Mouse (Mus musculus): Measurements from ENCODE around the gene Tomm70a.
"Not testable (repeated sequence)": the region's sequence is repeated elsewhere in the genome, so short reads cannot be mapped to it uniquely, and the experiment has no call there.

Gene Tomm70a

DNA sequence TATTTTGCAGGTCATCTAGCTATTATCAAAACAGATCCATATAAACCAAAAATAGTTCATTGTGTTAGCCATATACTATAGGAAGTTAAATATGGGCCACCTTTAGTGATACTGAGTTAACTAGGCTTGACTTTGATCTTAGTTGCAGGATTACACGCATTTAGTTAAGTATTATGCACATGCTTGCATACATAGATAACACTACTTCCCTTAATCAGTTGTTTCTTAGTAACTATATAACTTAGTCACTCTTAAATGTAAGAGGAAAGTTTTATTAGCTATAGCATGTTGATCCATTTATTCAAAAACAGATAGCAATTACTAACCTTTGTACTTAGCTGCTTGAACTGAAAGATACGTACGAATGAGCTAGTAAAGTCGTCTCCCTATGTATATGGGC lies 29.9 kb downstream of the Tomm70a start:
- no peak for DNase-seq

DNA sequence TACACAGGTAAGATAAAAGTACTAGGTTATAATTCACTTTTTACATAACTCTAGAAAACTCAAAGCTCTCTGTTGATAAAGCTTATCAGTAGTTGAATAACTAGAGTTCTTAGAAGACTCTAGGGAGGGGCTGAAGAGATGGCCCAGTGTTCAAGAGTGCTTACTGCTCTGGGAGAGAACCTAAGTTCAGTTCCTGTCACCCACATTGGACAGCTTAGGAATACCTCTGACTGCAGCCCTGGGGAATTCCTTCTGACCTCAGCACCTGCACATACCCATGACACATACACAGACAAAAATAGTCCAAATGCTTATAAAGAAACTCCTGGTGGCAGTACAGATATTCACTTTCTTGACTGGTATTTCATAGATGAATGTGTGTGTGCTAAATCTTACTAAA lies 34.4 kb downstream of the Tomm70a start:
- DNase-seq, result no peak

DNA sequence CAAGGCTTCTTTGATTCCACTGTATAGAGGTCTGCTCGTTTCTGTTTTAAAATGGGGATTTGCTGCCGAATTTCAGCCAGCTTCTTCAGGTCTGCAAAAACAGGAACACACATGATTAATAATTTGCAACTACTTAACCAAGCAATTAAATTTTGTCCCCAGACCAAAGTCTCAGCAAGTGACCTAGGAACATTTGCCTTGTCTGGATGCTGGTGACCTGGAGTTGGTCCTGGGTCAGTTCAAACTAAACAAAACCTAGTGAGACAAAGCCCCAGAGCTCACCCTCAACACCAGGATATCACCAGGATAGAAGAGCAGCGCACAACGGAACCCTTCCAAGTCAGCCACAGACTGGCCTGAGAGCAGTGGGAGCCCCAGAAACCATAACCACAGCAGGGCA lies 35.6 kb downstream of the Tomm70a start:
- no peak for DNase-seq

DNA sequence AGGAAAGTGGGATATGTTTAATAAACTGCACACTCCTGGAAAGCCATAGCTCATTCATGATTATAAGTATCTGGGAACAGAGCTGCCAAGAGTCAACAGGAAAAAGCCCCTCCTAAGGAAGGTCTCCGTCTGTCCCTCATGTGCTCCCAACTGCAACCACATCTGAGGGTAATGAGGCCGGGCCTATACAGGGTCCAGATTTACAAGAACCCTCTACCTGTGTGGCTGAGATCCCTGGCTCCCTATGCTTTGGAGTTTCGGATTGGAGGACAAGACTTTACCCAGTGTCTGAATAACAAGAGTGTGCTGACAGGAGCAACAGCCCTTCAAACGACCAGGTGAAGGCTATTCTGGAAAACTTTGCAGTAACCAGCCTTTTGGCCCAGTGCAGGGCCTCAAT lies 36.2 kb downstream of the Tomm70a start:
- DNase-seq, result no peak

DNA sequence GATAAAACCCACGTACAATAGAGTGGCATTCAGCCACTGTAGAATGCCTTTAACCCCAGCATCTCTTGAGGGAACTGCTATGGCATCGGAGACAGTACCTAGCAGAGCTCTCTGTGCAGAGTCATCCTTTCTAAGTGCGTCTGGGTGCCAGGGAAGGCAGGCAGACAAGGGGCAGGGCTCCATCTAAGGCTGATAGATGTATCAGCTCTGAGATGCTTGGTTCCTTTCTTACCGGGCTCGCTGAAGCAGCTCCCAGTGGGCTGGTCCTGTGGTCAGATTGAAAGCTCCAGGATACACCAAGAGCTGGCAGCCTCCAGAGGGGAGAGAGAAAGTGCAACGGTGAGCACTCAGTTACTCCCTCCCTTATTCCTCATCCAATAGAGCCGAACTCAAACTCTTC lies 38.3 kb downstream of the Tomm70a start:
- DNase-seq, result no peak

DNA sequence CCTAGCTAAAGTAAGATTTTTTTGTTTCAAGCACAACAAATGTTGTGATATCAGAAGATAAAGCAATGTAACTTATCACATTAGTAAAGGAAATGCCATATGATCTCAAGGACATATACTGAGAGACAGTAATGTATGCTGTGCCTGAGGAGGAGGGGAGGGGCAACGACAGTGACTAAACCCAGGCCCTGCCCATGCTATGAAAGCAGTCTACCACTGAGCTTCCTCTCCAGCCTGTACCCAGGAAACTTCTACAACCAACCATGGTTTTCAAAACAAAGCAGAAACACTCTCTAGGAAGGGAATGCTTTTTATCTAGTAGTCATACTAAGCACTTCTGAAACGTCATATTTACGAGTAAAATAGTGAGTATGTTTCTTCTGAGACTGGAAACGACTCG lies 41.3 kb downstream of the Tomm70a start:
- DNase-seq, result no peak

DNA sequence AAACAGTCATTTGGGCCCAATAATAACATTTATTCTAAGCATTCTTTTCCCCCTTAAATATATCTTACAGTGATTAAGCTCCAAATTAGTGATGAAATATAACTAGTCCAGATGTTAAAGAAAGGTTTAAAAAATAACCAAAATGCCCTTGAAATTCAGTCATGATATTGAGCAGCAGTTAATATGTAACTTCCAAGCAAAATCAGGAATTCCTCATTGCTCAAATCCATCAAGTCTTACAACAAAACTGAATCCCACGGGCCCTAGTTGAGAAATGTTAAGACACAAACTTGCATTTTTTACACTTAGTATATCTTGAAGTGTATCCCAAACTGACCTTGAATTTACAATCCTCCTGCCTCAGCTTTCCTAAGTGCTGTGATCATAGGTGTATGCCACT lies 42.2 kb downstream of the Tomm70a start:
- DNase-seq, result no peak

DNA sequence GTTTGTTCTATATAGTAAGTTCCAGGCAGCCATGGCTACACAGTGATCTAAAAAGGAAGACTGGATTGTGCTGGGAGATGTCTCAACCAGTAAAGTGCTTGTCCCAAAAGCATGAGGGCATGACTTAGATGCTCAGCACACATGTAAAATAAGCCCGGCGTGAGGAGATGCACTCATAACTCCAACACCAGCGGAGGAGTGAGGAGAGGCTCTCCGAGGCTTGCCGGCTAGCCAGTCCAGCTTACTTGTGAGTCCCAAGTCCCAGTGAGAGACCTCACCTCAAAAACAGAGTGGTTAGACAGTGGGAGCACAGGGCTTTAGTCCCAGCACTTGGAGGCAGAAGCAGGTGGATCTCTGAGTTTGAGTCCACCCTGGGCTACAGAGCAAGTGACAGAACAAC lies 43.7 kb downstream of the Tomm70a start:
- DNase-seq, result no peak

DNA sequence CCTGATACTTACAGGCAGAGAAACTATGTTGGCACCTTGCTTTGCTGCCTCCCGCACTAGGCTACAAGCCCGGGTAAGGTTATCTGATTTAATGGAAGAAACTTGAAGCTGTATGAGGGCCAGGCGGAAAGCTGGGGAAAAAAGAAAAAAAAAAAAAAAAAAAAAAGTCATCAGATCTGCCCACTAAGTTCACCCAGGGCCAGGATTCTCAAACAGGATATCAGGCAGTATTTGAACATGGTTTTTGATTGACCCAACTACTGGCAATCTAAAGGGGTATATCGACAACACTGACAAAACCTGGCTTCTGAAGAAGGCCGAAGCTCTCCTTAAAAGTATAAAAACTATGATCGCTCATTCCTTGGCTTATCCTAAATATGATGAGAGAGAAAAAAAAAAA lies 44.6 kb downstream of the Tomm70a start:
- no peak for DNase-seq

DNA sequence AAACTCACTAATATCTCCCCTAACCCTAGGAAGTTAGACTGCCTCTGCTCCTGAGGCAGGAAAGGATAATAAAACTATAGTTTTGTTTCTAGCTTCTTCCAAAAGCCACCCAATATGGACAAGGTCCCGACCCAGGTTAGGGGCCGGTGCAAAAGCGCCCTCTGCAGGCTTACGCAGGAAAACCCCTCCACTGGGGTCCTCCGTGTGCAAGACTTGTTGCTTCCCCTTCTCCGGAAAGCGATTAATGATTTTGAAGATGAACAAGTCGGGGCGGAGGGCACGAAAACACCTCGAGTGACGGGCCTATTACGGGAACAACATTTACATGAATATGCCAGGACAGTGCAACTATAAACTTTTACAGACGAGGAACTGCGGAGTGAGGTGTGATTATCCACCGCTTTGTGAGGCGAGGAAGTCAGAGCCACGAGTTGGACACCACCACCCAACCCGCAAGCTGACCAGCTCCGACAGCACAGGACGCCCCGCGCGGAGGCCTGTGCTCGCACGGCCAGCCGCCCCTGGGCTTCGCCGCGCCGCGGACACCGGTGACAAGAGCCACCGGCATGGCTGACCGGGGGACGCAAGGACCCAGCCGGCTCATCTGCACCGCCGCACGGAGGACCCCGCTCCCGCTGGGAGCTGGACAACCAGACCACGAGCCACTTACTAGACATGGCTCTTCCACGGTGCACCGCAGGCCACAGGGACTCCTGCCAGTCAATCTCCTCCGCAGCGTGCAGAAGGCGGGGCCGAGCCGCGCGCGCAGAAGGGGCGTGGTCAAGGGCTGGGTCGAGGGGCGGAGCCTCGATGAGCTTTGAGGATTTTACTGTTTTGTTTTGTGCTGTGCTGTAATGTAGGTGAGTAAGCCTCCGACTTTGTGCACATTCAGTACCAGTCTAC lies 45.4 kb downstream of the Tomm70a start, which contains the start of gene Nit2:
Nit2 (minus strand) TSS at position 731 of the 903 bp plus-strand sequence.
- DNase-seq, result peak; percentile 92

DNA sequence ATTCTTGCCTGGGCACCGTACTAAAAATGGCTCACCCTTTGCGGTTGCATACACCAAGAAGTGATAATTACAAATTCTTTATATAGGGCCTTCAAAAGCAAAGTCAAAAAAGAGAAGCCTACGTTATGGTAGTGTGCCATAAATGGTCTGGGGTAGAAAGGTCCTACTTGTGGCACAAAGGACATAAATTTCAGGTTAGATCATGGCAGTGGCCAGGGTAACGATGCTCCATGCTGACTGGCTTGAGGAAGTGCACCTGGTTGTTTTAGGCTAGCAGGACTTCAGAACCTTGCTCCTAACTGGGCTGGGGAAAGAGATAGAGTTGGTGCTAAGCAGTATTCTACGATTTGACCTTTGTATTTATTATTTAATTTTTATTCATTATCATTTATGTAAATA lies 46.0 kb downstream of the Tomm70a start:
- no peak for DNase-seq

DNA sequence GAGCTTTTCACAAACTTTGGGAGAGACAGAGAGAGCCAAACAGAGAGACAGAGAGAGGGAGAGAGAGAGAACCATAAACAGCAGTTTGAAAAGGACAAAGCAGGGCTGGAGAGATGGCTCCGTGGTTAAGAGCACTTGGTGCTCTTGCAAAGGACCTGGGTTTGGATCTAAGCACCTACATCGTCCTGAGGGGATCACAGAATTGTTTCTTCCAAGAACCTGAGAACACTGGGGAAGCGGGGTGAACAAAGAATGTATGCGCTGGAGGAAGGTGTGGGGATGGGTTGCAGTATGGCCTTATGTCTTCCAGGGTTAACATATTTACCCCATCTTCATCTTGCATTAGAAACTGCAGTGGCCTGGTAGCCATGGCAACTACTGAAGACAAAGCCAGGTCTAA lies 46.7 kb downstream of the Tomm70a start:
- DNase-seq, result no peak

DNA sequence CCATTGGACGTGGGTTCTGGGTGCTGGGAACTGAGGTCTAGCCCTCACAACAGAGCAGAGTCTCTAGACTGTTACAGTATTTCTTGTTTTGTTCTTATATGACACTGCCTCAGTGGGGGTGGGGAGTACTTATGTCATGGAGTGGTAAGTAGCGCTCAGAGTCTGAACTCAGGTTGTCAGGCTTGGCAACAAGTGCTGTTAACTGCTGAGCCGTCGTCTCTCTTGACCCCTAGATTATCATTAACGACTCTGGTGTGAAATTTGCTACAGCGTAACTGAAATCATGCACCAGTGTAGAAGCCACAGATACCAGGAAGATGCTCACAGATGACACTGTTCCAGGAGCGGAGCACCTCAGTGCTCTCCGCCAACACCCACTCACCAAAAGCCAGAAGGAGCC lies 49.7 kb downstream of the Tomm70a start:
- no peak for DNase-seq

DNA sequence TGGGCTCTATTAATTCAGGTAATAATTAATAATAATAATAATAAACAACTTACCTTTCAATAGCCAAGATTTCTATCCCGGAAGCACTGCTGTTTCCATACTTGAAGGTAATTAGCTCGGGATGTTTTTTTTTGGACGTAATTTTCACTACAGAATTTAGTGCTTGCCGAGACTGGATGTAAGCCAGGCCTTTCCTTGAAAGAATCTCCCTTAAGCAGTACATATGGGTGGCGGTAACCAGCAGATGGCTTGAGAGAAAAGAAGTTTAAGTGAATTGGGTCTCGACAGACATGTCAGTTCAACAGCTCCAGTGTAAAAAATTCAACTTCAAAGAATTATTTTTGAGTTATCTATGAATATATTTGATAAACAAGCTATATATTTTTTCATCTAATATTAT lies 50.1 kb downstream of the Tomm70a start:
- no peak for DNase-seq

DNA sequence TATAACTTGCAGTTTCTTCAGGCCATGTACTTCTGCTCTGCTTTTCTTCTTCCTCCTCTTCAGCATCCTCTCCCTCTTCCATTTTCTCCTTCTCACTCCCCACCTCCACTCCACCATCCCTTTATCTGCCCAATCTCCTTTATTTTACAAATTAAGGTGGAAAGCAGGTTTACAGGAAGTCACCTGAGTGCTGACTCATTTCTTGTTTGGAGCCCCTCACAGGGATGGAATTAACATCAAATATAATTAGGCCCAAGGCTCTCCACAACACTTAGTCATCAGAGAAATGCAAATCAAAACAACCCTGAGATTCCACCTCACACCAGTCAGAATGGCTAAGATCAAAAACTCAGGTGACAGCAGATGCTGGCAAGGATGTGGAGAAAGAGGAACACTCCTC lies 53.0 kb downstream of the Tomm70a start:
- DNase-seq, result not testable (repeated sequence)

DNA sequence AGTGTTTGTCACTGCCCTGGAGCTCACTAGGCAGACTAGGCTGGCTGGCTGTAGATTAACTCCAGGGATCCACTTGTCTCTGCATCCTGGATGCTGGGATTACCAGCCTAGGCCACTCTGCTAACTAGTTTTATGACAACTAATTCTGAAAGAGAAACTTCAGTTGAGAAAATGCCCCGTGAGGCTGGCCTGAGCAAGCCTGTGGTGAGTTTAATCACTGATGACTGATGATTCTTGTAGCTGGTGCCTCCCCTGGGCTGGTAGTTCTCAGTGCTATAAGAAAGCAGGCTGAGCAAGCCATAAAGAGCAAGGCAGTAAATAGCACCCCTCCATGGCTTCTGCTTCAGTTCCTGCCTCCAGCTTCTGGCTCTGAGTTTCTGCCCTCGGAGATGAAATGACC lies 54.2 kb downstream of the Tomm70a start:
- DNase-seq, result no peak

DNA sequence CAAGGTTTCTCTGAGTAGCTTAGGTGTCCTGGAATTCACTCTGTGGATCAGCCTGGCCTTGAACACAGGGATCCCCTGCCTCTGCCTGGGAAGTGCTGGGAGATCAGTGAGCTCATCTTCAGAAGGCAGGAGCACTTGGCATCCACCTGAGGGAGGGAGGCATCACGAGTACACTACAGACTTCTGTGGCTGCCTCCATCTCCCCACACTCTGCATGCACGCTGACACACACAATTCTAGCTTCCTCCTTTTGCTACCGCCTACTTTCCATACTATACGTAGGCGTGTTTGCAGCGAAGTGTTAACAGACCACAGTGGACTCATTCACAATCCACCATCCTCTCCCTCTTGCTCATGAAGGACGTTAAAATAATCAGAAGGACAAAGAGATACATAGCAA lies 54.8 kb downstream of the Tomm70a start:
- DNase-seq, result no peak

DNA sequence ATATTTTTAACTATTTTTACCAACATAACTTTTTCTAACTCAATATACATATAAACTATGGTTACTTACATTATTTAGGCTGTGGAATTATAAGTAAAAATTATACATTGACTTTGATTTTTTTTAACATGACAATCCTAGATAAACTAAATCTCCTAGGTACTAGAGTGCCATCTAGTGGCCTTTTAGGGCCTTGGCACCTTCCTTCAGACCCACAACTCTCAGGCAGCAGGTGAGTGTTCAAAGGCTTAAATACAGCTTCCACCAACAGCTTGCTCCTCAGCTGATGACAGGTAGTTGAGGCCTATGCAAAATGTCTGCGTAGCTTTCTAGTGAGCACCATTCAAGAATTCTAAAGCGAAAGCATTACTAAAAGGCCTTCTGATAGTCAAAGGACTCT lies 55.8 kb downstream of the Tomm70a start:
- peak; percentile 25 for DNase-seq

DNA sequence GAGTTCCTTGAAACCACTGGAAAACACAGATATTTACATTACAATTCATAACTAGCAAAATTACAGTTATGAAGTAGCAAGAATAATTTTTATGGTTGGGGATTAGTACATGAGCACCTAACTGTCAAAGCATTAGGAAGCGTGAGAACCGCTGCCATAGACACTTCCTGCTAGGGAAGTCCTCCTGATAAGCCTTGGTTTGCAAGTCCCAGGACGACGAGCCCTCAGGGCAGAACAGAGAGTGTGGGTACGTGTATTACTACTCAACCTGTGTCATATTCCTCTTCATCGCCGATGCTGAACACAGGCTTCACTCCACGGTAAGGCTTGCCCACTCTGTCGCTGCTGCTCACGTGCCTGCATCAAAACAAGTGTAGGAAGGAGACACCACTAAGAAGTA lies 56.2 kb downstream of the Tomm70a start:
- DNase-seq, result no peak

DNA sequence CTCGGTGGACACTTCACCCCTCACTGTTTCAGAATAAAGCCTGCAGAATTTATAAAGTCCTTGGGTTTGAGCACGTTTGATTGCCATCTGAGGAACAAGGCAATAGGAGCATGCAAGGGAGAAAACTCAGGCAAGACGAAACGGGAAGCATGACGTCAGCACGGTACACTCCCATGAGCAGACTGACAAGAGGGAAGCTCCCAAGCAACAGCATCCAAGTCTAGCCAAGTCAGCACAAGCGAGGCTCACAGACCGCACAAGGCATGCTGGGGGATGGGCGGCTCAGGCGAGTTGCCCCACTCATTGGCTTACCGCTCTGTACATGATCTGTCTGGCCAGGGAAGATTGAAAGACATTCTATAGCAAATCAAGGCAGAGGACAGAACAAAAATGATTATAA lies 59.7 kb downstream of the Tomm70a start:
- DNase-seq, result no peak

DNA sequence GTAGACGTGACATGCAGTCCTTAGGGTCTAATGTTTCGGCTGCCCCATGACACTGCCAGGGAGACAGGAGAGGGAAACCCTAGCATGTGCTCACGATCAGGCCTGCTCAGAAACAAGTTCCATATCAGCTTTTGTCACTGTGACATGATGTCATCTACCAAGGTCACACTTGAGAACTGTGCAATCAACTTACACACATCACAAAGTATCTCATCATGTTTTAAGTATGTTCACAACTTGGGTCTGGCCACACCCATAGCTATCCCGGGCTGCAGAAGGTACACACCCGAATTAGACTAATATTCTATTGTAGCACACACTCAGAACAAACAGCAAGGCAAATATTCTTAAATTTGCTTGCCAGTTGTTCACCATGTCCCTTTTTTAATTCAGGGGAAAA lies 60.5 kb downstream of the Tomm70a start:
- DNase-seq, result no peak

DNA sequence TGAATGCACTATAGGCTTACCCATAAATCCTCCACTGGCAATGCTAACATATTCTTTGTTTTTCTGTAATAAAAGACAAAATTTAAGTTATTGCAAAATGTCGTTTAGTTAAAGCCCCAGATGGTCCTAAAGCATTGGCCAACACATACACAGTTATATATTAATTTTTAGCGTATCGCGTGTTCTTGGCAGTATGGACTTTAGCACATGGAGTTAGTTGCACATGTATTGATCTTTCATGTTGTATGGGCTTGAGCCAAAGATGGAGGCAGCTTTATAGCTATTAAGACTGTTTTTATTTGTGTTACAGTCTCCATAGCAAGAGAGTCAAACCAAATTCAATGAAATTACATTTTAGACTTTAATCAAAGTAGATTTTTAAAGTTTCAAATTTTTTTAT lies 65.1 kb downstream of the Tomm70a start:
- DNase-seq, result no peak

DNA sequence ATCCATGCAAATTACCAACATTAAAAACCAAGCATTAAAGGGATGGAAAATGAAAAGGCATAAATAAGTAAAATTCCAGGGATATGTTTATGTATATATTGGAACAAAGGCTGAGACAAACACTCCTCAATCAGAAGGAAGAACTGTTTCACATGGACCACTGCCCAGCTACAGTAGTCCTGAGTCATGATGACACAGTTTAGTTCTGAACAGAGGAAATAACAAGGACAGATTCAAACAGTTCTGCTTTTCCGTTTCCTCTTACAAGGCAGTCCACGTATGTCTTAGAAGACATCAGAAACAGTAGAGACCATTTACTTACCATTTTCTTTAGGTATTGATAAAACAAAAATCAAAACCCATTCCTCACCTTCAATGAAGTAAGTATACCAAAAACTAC lies 68.0 kb downstream of the Tomm70a start:
- no peak for DNase-seq

DNA sequence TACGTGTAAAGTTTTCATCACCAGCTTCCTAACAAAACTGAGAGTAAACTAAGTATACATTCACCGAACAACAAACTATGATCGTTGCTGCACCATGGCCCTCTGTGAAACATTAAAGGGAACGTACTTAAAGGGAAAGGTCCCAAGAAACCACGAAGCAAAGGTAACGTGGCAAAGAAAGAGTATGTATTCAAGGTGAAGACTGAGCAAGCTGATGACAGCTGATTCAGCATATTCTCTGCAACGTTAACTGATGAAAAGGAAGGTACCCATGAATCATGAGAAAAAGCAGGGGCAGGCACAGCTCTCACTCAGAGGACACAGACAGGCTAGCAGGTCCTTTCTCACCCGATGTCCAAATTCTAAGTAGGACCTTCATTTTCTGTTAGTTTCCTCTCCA lies 68.9 kb downstream of the Tomm70a start:
- no peak for DNase-seq

DNA sequence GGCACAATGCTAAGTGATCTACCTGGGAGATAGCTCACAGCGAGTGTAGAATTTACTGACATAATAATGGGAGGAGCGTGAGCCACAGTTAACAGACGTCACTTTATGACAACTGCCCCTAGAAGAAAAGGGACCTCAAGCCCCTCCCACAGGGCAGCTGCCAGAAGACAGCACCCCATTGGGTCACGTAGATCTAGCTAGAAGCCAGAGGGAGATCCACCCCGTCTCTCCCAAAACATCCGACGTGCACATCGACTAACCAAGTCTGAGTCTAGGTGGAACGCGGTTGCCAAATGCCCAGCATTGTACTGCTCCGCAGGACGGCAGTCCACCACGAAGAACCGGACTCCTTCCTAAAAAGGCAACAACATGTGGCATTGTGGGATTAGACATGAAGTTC lies 69.7 kb downstream of the Tomm70a start:
- DNase-seq, result no peak

All from cerebellum, adult 8-10 months (tissue).